Mouse (Mus musculus): ENCODE data around the gene Olfr1197. TPM values are rescaled to one million over a fixed set of nuclear protein-coding genes. Genes with fewer than 3 reads are reported as not detected.

Gene Olfr1197
- not detected for total RNA-seq (2021)
- long read RNA-seq, experiment 1 = 0 reads
- long read RNA-seq, experiment 2 = 0 reads

- DNase-seq (ENCODE audit: low spot score) = no peak
Observed at GRCm38 (mm10) chr2:88732266-88732665, at the start of gene Olfr1197. Gene Olfr1197, minus strand, starts transcription at chr2:88732366.

- DNase-seq (ENCODE audit: low spot score) = no peak
Observed at GRCm38 (mm10) chr2:88770388-88770787, 38.2 kb upstream of the Olfr1197 start, which contains the start of gene Olfr1200. Gene Olfr1200, minus strand, starts transcription at chr2:88770488.

- DNase-seq (ENCODE audit: low spot score) = no peak
Observed at GRCm38 (mm10) chr2:88760369-88760768, 28.2 kb upstream of the Olfr1197 start, which contains the start of gene Olfr1199. Gene Olfr1199, minus strand, starts transcription at chr2:88760469.

- no peak for DNase-seq (ENCODE audit: low spot score)
Observed at GRCm38 (mm10) chr2:88751270-88751669, 19.1 kb upstream of the Olfr1197 start, which contains the start of gene Olfr1198. Gene Olfr1198, minus strand, starts transcription at chr2:88751370.

- DNase-seq (ENCODE audit: low spot score) = no peak
Observed at GRCm38 (mm10) chr2:88743379-88743778, 11.2 kb upstream of the Olfr1197 start.

- no peak for DNase-seq (ENCODE audit: low spot score)
Observed at GRCm38 (mm10) chr2:88704497-88704896, 27.7 kb downstream of the Olfr1197 start, which contains the start of gene Olfr1196. Gene Olfr1196, minus strand, starts transcription at chr2:88704597.

GRCm38 (mm10) chr2:88689087-88689486, 43.1 kb downstream of the Olfr1197 start, which contains the start of gene Olfr1195:
Gene Olfr1195, minus strand, starts transcription at chr2:88689187.
- no peak for DNase-seq (ENCODE audit: low spot score)

Other genes with a start within 250 kb of the Olfr1197 start
- not detected for gene Olfr1184, start 248.8 kb downstream of the Olfr1197 start, total RNA-seq (2021)
- not detected for gene Olfr1185-ps1, start 239.0 kb downstream of the Olfr1197 start, total RNA-seq (2021)
- not detected for gene Olfr1186, start 213.8 kb downstream of the Olfr1197 start, total RNA-seq (2021)
- gene Olfr1188, start 175.4 kb downstream of the Olfr1197 start, total RNA-seq (2021) = not detected
- gene Olfr1189, start 145.9 kb downstream of the Olfr1197 start, total RNA-seq (2021) = not detected
- gene Olfr1191-ps1, start 91.8 kb downstream of the Olfr1197 start, total RNA-seq (2021) = under 1 TPM in 1 of 2 experiments, not detected in 1; 0.05 TPM
- not detected for gene Olfr1192-ps1, start 83.9 kb downstream of the Olfr1197 start, total RNA-seq (2021)
- gene Olfr1193, start 56.7 kb downstream of the Olfr1197 start, total RNA-seq (2021) = not detected
- gene Olfr1195, start 43.2 kb downstream of the Olfr1197 start, total RNA-seq (2021) = not detected
- not detected for gene Olfr1196, start 27.8 kb downstream of the Olfr1197 start, total RNA-seq (2021)
- gene Olfr1198, start 19.0 kb upstream of the Olfr1197 start, total RNA-seq (2021) = not detected
- gene Olfr1199, start 28.1 kb upstream of the Olfr1197 start, total RNA-seq (2021) = not detected
- not detected for gene Olfr1200, start 38.1 kb upstream of the Olfr1197 start, total RNA-seq (2021)
- not detected for gene Olfr1201, start 60.7 kb upstream of the Olfr1197 start, total RNA-seq (2021)
- not detected for gene Olfr1202, start 82.1 kb upstream of the Olfr1197 start, total RNA-seq (2021)
- not detected for gene Olfr1205, start 97.4 kb upstream of the Olfr1197 start, total RNA-seq (2021)
- not detected for gene Olfr1204, start 116.9 kb upstream of the Olfr1197 start, total RNA-seq (2021)
- gene Olfr1206, start 130.9 kb upstream of the Olfr1197 start, total RNA-seq (2021) = not detected
- gene Olfr1208, start 169.9 kb upstream of the Olfr1197 start, total RNA-seq (2021) = not detected
- not detected for gene Olfr1209, start 182.8 kb upstream of the Olfr1197 start, total RNA-seq (2021)
- gene Olfr1211, start 205.7 kb upstream of the Olfr1197 start, total RNA-seq (2021) = not detected
- gene Olfr1212, start 221.6 kb upstream of the Olfr1197 start, total RNA-seq (2021) = not detected
- not detected for gene Gm13762, start 247.9 kb upstream of the Olfr1197 start, total RNA-seq (2021)